ENCODE assay signal across 10 mouse cellular contexts in the genomic region with DNA sequence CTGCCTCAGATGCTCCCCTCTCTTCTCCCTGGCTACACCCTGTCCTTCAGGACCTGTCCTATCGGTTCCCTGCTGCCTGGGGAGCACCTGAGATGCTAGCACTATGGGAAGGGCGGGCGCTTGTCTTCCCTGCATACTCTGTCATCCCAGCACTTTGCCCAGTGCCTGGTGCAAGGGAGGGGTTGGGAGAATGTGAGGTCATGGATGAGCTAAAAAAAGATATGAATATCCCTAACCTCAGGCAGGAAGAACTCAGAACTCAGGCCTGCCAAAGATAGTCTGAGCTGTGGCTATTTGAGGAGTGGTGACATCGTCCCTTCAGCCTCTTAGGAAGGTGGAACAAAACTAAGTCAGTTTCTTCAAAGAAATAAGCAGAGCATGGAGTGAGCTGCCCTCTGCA. TPM values are rescaled to one million over a fixed set of nuclear protein-coding genes. Genes with fewer than 3 reads are reported as not detected.
DNase-seq lines count a peak whose midpoint lies in the region; ATAC-seq and TF ChIP-seq lines count a peak whose summit lies in the region.
"Had no signal": no experiment of that assay in that cellular context is flagged by ENCODE, and none has a peak within 500 bp of the region (broad histone marks: within the 10 kb centered on the region; RNA-seq: fewer than 3 reads in every experiment).

No protein-coding gene starts in this region.

- no peaks in the 10 kb centered on the region for H3K36me3 ChIP-seq in heart, embryonic 11.5 days (ENCODE audit: control insufficient read depth, insufficient read depth, low read length)
- no peaks in the 10 kb centered on the region for H3K36me3 ChIP-seq in midbrain, embryonic 12.5 days
- no peaks in the 10 kb centered on the region for H3K36me3 ChIP-seq in intestine, embryonic 16.5 days (ENCODE audit: control insufficient read depth, insufficient read depth, low read length)
- H3K36me3 ChIP-seq: liver, embryonic 12.5 days had no signal

- peak; percentile 50; the same call in 1 of the 2 replicates for ATAC-seq in heart, embryonic 11.5 days (replicated peaks; ENCODE audit: insufficient number of reproducible peaks, low FRiP score, low TSS enrichment)
- ATAC-seq in midbrain, embryonic 12.5 days (ENCODE audit: low FRiP score, low read depth), result no peak
- ATAC-seq in intestine, embryonic 16.5 days, result no peak
- ATAC-seq: liver, embryonic 12.5 days had no signal

- 48% methylated on average over 4 of the region's 4 CpGs for WGBS in heart, embryonic 11.5 days (ENCODE audit: insufficient replicate concordance)
- 69% methylated on average over 4 of the region's 4 CpGs for WGBS in midbrain, embryonic 12.5 days
- WGBS in intestine, embryonic 16.5 days, result 70% methylated on average over 4 of the region's 4 CpGs

- H3K27me3 ChIP-seq in heart, embryonic 11.5 days (ENCODE audit: control insufficient read depth, insufficient read depth, low read length), result no peaks in the 10 kb centered on the region
- no peaks in the 10 kb centered on the region for H3K27me3 ChIP-seq in midbrain, embryonic 12.5 days
- no peaks in the 10 kb centered on the region for H3K27me3 ChIP-seq in intestine, embryonic 16.5 days (replicated peaks; ENCODE audit: control insufficient read depth, insufficient read depth, low read length)

- H3K4me3 ChIP-seq in left cerebral cortex, adult 2 months, result no peak overlapping the region
- no peak overlapping the region for H3K4me3 ChIP-seq in heart, embryonic 11.5 days (ENCODE audit: low read depth, low read length)
- H3K4me3 ChIP-seq in midbrain, embryonic 12.5 days, result no peak overlapping the region
- no peak overlapping the region for H3K4me3 ChIP-seq in intestine, embryonic 16.5 days (ENCODE audit: low read length)
- H3K4me3 ChIP-seq: liver, embryonic 12.5 days had no signal

- peak overlapping the region; percentile 40; the same call in 1 of the 2 replicates for H3K27ac ChIP-seq in left cerebral cortex, adult 2 months
- peak overlapping the region; percentile 88 for H3K27ac ChIP-seq in heart, embryonic 11.5 days (ENCODE audit: low read depth, low read length)
- H3K27ac ChIP-seq in midbrain, embryonic 12.5 days (replicated peaks), result peak overlapping the region; percentile 89
- H3K27ac ChIP-seq in intestine, embryonic 16.5 days (ENCODE audit: low read length), result no peak overlapping the region
- H3K27ac ChIP-seq: liver, embryonic 12.5 days had no signal

- DNase-seq in left cerebral cortex, adult 2 months (ENCODE audit: extremely low spot score in 1 of 2, low spot score in 2 of 2), result no peak
- DNase-seq in left cerebral cortex, adult 11 months (ENCODE audit: low spot score), result no peak
- DNase-seq in brain, adult 2 months (ENCODE audit: low read depth, low spot score), result peak; percentile 58
- DNase-seq in adrenal gland, postnatal 25 days, result no peak
- no peak for DNase-seq in layer of hippocampus, adult 8-10 months (ENCODE audit: low spot score in 2 of 2)
- DNase-seq: thymus, postnatal 14 days had no signal

- peaks cover 47% of the 10 kb centered on the region for H3K4me1 ChIP-seq in heart, embryonic 11.5 days (ENCODE audit: control insufficient read depth, insufficient read depth, low read length)
- peaks cover 78% of the 10 kb centered on the region for H3K4me1 ChIP-seq in midbrain, embryonic 12.5 days
- no peaks in the 10 kb centered on the region for H3K4me1 ChIP-seq in intestine, embryonic 16.5 days (ENCODE audit: control insufficient read depth, insufficient read depth, low read length)
- H3K4me1 ChIP-seq: liver, embryonic 12.5 days had no signal

- intact Hi-C loops in left cerebral cortex, adult 2 months (cut with DNase I), result no loop called here

- no peaks in the 10 kb centered on the region for H3K9me3 ChIP-seq in heart, embryonic 11.5 days (replicated peaks; ENCODE audit: control insufficient read depth, low read length)
- H3K9me3 ChIP-seq in midbrain, embryonic 12.5 days, result no peaks in the 10 kb centered on the region
- H3K9me3 ChIP-seq in intestine, embryonic 16.5 days (ENCODE audit: control insufficient read depth, low read length), result no peaks in the 10 kb centered on the region
- H3K9me3 ChIP-seq: liver, embryonic 12.5 days had no signal

- H3K4me2 ChIP-seq in heart, embryonic 11.5 days, result peak overlapping the region; percentile 11; the same call in 1 of the 2 replicates
- H3K4me2 ChIP-seq in midbrain, embryonic 12.5 days (replicated peaks), result peak overlapping the region; percentile 39; the same call in 1 of the 2 replicates
- H3K4me2 ChIP-seq in intestine, embryonic 16.5 days (ENCODE audit: low read depth, low read length), result no peak overlapping the region
- H3K4me2 ChIP-seq: liver, embryonic 12.5 days had no signal

- TF ChIP-seq CTCF in left cerebral cortex, adult 2 months (IDR thresholded peaks at IDR 0.05), result no peak

- H3K9ac ChIP-seq in heart, embryonic 11.5 days (ENCODE audit: low read depth, low read length), result peak overlapping the region; percentile 56; the same call in 1 of the 2 replicates
- no peak overlapping the region for H3K9ac ChIP-seq in midbrain, embryonic 12.5 days (replicated peaks)
- no peak overlapping the region for H3K9ac ChIP-seq in intestine, embryonic 16.5 days (ENCODE audit: low read depth, low read length)
- H3K9ac ChIP-seq: liver, embryonic 12.5 days had no signal

RNA-seq across cellular contexts. Expression of gene Tpra1, which starts 39.6 kb away (rescaled TPM):
- 10 to 100 TPM; 50.8 to 53.6 TPM for total RNA-seq in left cerebral cortex, adult 2 months (2021)
- polyA plus RNA-seq in heart, embryonic 11.5 days (2014; fragmentation: Nextera tagmentation; extraction: Ambion mirVana), result 40.1 and 41.8 TPM in 2 replicates
- 53.6 and 61.7 TPM in 2 replicates for polyA plus RNA-seq in midbrain, embryonic 12.5 days (2016; fragmentation: Nextera tagmentation; extraction: Ambion mirVana)
- total RNA-seq in adrenal gland, postnatal 25 days (2021), result 127 and 136 TPM in 2 replicates
- 73.7 and 77.0 TPM in 2 replicates for polyA plus RNA-seq in intestine, embryonic 16.5 days (2015; fragmentation: Nextera tagmentation; extraction: Ambion mirVana)
- 10 to 100 TPM; 43.9 to 50.8 (median 49.6) TPM for total RNA-seq in layer of hippocampus, adult 8-10 months (2022)

RNA-seq across cellular contexts. Expression of gene Mcm2, which starts 43.0 kb away (rescaled TPM):
- total RNA-seq in left cerebral cortex, adult 2 months (2021), result 1 to 10 TPM; 2.1 to 4.5 TPM
- 119 and 138 TPM in 2 replicates for polyA plus RNA-seq in heart, embryonic 11.5 days (2014; fragmentation: Nextera tagmentation; extraction: Ambion mirVana)
- polyA plus RNA-seq in midbrain, embryonic 12.5 days (2016; fragmentation: Nextera tagmentation; extraction: Ambion mirVana), result 157 and 158 TPM in 2 replicates
- 48.6 and 50.9 TPM in 2 replicates for total RNA-seq in adrenal gland, postnatal 25 days (2021)
- 90.1 and 101 TPM in 2 replicates for polyA plus RNA-seq in intestine, embryonic 16.5 days (2015; fragmentation: Nextera tagmentation; extraction: Ambion mirVana)
- total RNA-seq in layer of hippocampus, adult 8-10 months (2022), result 1 to 10 TPM; 4.4 to 7.0 (median 5.5) TPM
